Mouse (Mus musculus) cerebellum, postnatal 10 days (tissue): ENCODE data around the gene Cyp26c1.
A peak's percentile ranks its signal among the peaks of the same experiment; 100 is the strongest.

Source experiments
- DNase-seq, 2 experiments: peaks; one replicate each; pipeline ENCODE4 v3.0.0; 2021; ENCODE audit warnings: mixed read lengths in 2 of 2

Cyp26c1 gene

DNA sequence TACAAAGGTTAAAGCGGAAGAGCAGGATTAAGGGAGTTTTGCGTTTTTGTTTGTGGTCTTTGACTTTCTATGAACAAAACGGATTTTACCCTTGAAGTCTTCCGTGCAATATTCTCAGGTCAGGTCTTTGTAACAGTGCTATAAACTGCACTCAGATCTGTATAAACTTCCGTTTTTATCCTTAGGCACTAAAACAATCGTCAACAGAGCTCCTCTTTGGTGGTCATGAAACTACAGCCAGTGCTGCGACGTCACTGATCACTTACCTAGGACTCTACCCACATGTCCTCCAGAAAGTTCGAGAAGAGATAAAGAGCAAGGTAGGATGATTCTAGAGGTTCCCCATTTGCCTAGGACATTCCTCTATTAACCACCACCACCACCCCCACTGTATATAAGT, 14.3 kb downstream of the Cyp26c1 start:
- no peak for DNase-seq

DNA sequence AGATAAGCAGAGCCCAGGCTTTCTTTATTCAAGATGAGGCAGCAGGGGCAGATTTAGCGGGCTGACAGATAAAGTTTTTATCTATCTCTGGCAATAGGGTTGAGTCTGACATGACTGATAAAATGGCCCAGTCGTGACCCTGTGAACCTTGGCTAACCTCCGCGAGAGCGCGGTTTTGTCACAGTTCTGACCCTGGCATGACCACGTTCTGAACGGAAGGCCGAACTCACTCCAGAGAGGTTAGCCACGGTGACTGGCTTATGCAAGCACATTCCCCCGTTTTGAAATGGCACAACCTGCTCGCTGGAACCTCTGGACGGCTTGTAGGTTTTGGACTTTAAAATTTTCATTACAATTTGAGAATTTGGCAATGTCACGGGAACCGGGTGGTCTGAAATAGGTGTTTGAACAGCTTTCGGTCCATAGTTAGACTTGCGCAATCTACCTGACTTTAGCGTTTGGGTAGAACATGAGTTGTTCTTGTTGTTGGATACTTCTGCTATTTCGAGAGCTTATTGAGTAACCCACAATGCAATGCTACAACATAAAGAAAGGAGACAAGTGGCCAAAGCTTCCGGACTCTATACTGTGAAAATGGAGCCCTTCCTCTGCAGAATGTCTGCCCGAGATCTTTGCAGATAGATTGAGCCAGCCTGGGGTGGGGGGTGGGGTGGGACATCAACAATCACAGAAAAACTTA, 17.1 kb downstream of the Cyp26c1 start:
- no peak for DNase-seq

DNA sequence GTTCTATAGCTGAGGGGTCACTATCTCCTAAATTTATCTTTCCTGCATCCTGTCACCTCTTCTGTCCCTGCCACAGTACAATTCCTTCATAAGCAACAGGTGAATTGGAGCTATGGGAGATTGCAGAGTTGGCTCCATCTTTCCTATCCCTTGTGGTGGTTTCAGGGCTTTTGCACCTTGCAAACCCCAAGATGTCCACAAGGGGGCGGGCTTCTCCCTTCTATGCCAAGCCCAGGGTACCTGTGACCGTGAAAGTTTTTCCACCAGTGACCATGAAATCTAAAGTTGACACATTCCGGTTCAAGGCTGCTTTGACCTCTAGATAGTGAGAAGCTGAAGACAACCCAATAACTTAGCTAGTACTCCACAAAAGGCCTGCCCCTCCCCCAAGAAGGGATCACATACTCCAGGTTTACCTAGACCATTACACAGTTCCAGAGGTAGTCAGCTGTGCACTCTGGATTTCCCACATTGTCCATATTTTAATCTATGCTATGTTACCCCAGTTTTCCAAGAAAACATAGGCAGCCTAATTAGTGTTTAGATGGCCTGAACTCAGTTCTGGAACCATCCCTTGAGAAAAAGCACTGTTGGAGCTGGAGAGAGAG, 18.6 kb downstream of the Cyp26c1 start:
- DNase-seq: peak; percentile 84 to 89

DNA sequence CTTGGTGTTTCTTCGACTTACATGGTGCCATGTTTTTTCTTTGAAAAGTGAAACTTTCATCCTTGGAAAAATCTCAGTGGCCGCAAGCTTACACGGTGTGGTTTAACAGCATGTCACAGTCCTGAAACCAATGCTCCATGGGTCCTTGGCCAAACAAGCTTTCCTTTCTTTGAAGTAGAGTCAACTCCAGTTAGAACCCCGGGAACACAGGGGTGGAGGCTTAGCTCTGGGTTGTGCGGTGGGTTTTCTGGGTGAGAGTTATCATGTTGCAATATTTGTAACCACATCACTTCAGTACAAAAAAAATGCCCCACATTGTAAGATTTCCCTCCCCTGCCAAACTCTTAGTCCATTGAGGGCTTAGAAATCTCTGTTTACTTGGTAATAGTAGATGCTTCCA, 20.3 kb downstream of the Cyp26c1 start:
- no peak for DNase-seq

DNA sequence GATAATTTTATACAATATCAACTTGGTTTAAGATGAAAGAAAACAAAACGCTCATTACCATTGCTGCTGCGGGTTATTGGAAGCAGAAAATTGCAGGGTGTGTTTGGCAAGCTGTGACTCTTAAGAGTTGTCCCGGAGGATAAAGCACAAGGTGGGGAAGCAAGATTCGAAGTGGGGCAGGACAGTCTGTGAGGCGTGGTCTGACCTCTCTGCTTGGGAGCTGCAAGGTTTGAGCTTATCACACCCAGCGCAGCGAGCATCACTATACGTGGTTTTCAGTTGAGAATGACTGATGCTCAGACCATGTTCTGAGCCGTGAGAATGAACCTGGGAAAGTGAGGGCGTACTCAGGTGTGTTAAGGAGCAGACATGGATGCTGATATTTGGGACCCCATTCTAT, 29.3 kb downstream of the Cyp26c1 start:
- DNase-seq: no peak

DNA sequence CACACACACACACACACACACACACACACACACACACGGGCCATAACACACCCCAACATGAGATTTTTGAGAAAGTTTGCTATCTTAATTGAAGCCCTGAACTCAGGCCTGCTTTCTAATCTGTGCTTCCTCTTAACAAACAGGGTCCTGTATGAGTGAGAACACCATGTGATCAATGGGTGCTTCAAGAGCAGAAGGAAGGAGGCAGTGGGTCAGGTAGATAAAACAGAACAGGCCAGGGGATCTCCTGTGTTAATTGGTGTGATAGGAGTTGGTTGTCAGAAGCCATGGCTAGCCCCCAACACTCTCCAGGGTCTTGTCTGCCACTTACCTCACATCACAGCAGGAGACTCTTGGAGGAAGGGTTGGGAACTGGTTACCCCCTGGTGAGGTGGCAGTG, 30.6 kb downstream of the Cyp26c1 start:
- no peak for DNase-seq

DNA sequence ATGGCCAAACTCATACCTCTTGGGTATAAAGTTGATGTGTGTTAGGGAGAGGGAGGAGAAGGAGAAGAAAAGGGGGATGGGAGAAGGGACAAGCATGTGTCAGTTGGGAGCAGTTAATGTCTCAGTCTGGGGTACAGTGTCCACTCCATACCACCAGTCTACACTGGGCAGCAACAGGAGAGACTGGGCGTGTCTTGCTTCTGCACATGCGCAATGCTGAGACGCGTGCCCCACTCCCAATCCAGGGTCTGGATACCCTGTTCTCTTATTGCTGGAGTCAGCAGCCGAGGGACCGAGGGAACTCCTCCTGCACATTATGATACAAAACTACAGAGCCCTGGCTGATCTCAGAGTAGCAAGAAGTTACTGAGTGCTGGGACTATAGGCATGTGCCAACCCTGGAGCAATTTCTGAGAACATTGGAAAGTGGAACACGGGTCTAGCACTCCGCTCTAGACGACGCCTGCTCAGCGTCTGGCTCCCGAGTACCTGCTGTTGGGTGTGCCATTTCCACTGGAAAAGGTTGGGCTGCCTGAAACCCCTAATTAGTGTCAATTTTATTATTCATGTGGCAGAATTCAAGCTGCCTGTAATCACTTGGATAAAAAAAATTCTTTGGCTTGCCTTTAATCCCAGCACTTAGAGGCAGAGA, 31.3 kb downstream of the Cyp26c1 start:
- no peak for DNase-seq

DNA sequence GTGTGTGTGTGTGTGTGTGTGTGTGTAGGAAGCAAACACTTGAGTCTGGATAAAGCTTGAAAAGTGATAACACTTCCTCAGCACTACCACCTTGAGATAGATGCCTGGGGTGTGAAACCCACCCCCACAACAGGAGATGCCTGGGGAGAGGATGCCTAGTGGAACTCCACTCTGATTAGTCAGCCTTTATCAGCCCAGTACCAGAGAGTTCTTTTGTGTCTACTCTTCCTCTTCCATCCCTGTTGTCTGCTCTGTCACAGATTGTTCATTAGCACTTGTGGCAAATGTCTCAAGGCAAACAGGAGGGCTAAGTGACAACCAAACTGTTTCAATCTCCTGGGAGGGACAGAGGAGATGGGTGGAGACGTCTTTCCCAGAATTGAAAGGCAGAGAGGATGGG, 33.8 kb downstream of the Cyp26c1 start:
- no peak for DNase-seq

DNA sequence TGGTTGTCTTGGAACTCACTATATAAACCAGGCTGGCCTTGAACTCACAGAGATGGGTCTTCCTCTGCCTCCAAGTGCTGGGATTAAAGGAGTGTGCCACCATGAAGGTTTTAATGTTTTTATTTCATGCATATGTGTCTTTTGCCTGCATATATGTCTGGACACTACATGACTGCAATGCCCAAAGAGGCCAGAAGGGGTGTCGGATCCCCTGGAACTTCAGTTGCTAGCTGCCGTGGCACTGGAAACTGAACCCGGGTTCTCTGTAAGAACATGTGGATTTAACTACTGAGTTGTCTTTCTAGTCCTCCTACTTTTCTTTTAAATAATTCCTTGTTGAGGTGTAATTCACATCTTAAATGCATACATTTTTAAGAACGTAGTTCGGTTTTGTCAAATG, 39.2 kb downstream of the Cyp26c1 start:
- no peak for DNase-seq

DNA sequence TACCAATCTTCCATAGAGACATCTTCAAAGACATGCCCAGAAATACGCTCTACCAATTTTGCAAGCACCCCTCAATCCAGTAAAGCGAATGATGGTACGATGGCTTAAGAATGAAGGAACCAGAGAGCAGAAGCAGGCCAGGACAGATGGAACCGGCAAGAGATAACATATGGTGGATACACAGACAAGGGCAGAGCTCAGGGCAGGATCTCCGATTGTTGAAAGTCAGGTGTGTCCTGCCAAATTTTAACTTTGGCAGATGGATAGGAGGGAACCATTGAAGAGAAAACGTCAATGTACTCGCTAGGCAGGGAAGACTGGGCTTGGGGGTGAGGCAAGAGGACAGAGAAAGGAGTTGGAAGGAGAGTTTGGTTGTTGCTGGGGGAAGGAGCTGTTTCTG, 41.2 kb downstream of the Cyp26c1 start:
- DNase-seq: peak in 1 of 2 experiments; percentile 7

DNA sequence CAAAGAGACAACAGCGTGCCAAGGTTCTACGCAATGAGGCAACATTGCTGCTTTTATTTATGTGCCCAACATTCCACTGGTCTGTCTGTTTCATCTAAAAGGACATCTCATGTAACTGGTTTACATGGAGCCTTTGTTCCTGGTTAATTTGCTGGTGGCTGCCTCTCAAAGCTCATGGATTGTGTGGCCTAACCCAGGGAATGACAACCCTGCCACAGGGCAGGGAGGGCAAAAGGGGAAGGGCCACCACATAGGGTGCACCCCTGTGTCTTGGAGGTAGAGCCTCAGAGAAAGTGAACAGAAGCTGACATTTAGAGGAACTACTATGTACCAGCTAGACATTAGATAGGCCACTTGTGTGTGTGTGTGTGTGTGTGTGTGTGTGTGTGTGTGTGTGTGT, 42.0 kb downstream of the Cyp26c1 start:
- no peak for DNase-seq

DNA sequence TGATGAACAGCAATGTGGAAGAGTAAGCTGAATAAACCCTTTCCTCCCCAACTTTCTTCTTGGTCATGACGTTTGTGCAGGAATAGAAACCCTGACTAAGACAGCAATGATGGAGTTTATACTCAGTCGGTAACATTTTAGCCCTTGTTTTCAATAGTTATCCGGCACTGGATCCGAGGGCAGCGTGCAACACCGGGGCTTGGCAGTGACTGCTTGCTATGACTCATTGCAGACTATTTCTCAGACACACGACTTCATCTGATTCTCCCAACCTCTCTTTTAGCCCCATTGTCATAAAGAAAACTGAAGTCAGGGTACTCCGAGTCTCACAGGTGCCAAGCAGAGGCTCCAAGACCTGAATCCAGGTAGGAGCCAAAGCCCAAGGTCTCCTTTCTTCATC, 50.0 kb downstream of the Cyp26c1 start:
- DNase-seq: no peak

DNA sequence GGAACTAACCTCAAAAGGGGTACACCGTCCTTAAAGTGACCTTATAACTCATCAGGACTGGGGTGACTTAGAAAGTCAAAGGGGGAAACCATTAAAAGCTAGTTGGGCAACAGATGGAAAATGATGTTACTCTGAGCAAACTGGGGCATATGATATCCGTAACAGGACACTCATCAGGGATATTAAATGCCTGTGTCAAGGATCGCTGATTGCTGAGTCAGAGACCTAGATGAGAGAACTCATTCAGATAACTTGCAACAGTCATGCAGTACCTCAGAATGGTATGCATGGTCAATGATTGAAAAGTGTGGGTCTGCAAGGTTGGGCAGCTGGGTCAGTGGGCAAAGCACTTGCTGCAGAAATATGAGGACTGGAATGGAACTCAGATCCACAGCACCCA, 53.2 kb downstream of the Cyp26c1 start:
- DNase-seq: no peak

DNA sequence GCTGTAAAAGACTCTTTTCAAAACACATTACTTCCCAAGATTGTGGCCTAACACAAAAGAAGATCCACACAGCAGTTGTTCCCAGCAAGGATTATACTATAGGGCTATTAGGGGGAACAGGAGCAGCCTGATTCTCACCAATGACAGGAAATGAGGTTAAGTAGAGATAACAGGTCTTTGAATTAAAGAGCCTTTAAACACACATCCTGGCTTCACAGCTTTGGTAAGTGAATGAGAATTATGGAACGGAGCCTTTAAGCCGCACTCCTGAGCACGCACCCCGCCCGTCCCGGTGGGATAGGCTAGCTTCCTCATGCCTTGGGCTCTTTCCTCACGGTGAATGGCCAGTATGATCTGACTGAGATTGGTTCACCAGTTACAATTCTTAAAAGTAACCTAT, 54.7 kb downstream of the Cyp26c1 start:
- DNase-seq: no peak
